Mouse (Mus musculus) erythroblast, embryonic 14.5 days (primary cell): ENCODE results near the gene Nuak1.

ENCODE experiments used
- GATA1 ChIP-seq: IDR thresholded peaks from 2 replicates; pipeline ENCODE4 v1.6.1; 2012; ENCODE audit warnings: low read length, inconsistent platforms, mixed read lengths
- TAL1 ChIP-seq: IDR thresholded peaks from 3 replicates; pipeline ENCODE4 v1.6.1; 2012; ENCODE audit warnings: low read length, inconsistent platforms, mixed read lengths

DNA sequence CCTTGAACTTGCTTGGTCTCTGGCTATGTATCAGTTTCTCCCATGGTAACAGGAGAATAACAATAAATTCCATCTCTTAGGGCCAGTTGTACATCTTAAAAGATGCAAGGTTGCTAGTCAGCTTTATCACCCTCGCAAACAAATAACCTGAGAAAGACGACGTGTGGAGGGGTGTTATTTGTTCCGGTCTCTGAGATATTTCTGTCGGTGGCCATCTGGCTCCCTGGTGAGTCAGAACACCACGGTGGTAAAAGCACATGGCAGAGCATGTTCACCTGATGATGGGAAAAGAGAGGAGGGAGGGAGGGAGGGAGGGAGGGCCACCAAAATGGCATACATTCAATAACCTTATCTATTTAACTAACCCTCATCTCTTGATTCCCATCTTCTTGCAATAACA, 86.1 kb downstream of the Nuak1 start:
- TF ChIP-seq GATA1 (no peak), TAL1 (no peak)
